8 mouse cellular contexts compared by ENCODE assay signal in genomic region chr7:12922729-12923128, GRCm38 (mm10). TPM values are rescaled to one million over a fixed set of nuclear protein-coding genes. Genes with fewer than 3 reads are reported as not detected.
A peak's percentile ranks its signal among the peaks of the same experiment; 100 is the strongest.
DNase-seq lines count a peak whose midpoint lies in the region; ATAC-seq and TF ChIP-seq lines count a peak whose summit lies in the region.

No protein-coding gene starts in this region.

- H3K4me1 ChIP-seq in heart, embryonic 14.5 days (ENCODE audit: control insufficient read depth in 2 of 2, insufficient read depth in 2 of 2, low read length in 2 of 2) = peaks cover 4 to 13% of the 10 kb centered on the region in 2 experiments; a peak in 3 of 4 replicates
- no peaks in the 10 kb centered on the region for H3K4me1 ChIP-seq in ES-Bruce4 (ENCODE audit: control insufficient read depth, insufficient read depth, low read length)
- peaks cover 15% of the 10 kb centered on the region for H3K4me1 ChIP-seq in forebrain, embryonic 15.5 days
- peaks cover 20% of the 10 kb centered on the region for H3K4me1 ChIP-seq in liver, postnatal 0 days (ENCODE audit: insufficient read depth)

- intact Hi-C loops in heart, postnatal 25 days (cut with DNase I) = loop anchor here (2.0 to 5.0 kb wide), 3 partner anchors 26 to 130 kb away; partner anchors contain the start of genes Mzf1 and Zfp446

- peak overlapping the region; percentile 91 for H3K9ac ChIP-seq in heart, embryonic 14.5 days (ENCODE audit: low read length)
- H3K9ac ChIP-seq in ES-Bruce4 (ENCODE audit: low read depth, poor library complexity, severe bottlenecking) = peak overlapping the region; percentile 84
- peak overlapping the region; percentile 81 for H3K9ac ChIP-seq in forebrain, embryonic 15.5 days (replicated peaks)
- H3K9ac ChIP-seq in liver, postnatal 0 days (replicated peaks) = peak overlapping the region; percentile 83

- peak overlapping the region in 1 of 2 experiments; percentile 31; a peak in 1 of 4 replicates for H3K27ac ChIP-seq in heart, embryonic 14.5 days (replicated peaks in 1 of 2; ENCODE audit: control insufficient read depth in 1 of 2, insufficient read depth in 1 of 2, low read depth in 2 of 2, low read length in 2 of 2)
- peak overlapping the region; percentile 64 for H3K27ac ChIP-seq in ES-Bruce4 (ENCODE audit: insufficient read depth, low read length)
- no peak overlapping the region; the same call in 1 of the 2 replicates for H3K27ac ChIP-seq in forebrain, embryonic 15.5 days (replicated peaks)
- H3K27ac ChIP-seq in liver, postnatal 0 days (ENCODE audit: low read depth) = 0 out of 2 replicates have a peak overlapping the region, but pooled peaks have one; percentile 35

- WGBS in heart, embryonic 14.5 days = 3% methylated on average over 8 of the region's 8 CpGs
- WGBS in forebrain, embryonic 15.5 days = 4% methylated on average over 8 of the region's 8 CpGs
- 1% methylated on average over 8 of the region's 8 CpGs for WGBS in liver, postnatal 0 days (ENCODE audit: insufficient replicate concordance)

- H3K9me3 ChIP-seq in heart, embryonic 14.5 days (ENCODE audit: control insufficient read depth, low read length) = no peaks in the 10 kb centered on the region
- no peaks in the 10 kb centered on the region for H3K9me3 ChIP-seq in ES-Bruce4 (replicated peaks; ENCODE audit: control insufficient read depth, insufficient read depth, low read length, poor library complexity, severe bottlenecking)
- H3K9me3 ChIP-seq in forebrain, embryonic 15.5 days = no peaks in the 10 kb centered on the region
- H3K9me3 ChIP-seq in liver, postnatal 0 days (ENCODE audit: low read length) = no peaks in the 10 kb centered on the region

- no peak for TF ChIP-seq EP300 in ES-Bruce4 (IDR thresholded peaks at IDR 0.05; ENCODE audit: insufficient read depth, low read depth, low read length)
- no peak for TF ChIP-seq EP300 in liver, postnatal 0 days (IDR thresholded peaks at IDR 0.05; ENCODE audit: low read depth)

- no peak for TF ChIP-seq POLR2A in ES-Bruce4 (IDR thresholded peaks at IDR 0.05; ENCODE audit: insufficient read depth, low read length)

- H3K4me2 ChIP-seq in heart, embryonic 14.5 days (ENCODE audit: low read length) = peak overlapping the region; percentile 87
- H3K4me2 ChIP-seq in forebrain, embryonic 15.5 days (replicated peaks) = peak overlapping the region; percentile 91
- H3K4me2 ChIP-seq in liver, postnatal 0 days (ENCODE audit: low read depth, low read length) = peak overlapping the region; percentile 87

- H3K27me3 ChIP-seq in heart, embryonic 14.5 days (ENCODE audit: control insufficient read depth, insufficient read depth, low read length) = no peaks in the 10 kb centered on the region
- no peaks in the 10 kb centered on the region for H3K27me3 ChIP-seq in ES-Bruce4 (ENCODE audit: control insufficient read depth, insufficient read depth, low read length, poor library complexity, severe bottlenecking)
- peaks cover 10% of the 10 kb centered on the region; the same call in 1 of the 2 replicates for H3K27me3 ChIP-seq in forebrain, embryonic 15.5 days
- H3K27me3 ChIP-seq in liver, postnatal 0 days (ENCODE audit: insufficient read depth, low read length) = no peaks in the 10 kb centered on the region

- peak overlapping the region; percentile 83 to 86 for H3K4me3 ChIP-seq in heart, embryonic 14.5 days (ENCODE audit: control insufficient read depth in 1 of 2, insufficient read depth in 1 of 2, low read depth in 1 of 2, low read length in 2 of 2)
- peak overlapping the region; percentile 81 for H3K4me3 ChIP-seq in ES-Bruce4 (ENCODE audit: low read depth, low read length)
- H3K4me3 ChIP-seq in forebrain, embryonic 15.5 days = peak overlapping the region; percentile 86
- peak overlapping the region; percentile 78 for H3K4me3 ChIP-seq in liver, postnatal 0 days (ENCODE audit: low read depth, low read length)

- no peak for TF ChIP-seq CTCF in ES-Bruce4 (IDR thresholded peaks at IDR 0.05; ENCODE audit: low read depth, low read length)
- no peak for TF ChIP-seq CTCF in liver, postnatal 0 days (IDR thresholded peaks at IDR 0.05; ENCODE audit: low read depth)

- no peak for DNase-seq in heart, postnatal 25 days (ENCODE audit: low spot score)
- no peak for DNase-seq in liver, postnatal 0 days
- DNase-seq in cerebellum, adult 18-20 months = no peak
- no peak for DNase-seq in B cell, adult 2 months
- no peak for DNase-seq in layer of hippocampus, adult 11-12 months (ENCODE audit: low spot score)

- no peak for ATAC-seq in heart, embryonic 14.5 days (ENCODE audit: insufficient number of reproducible peaks, insufficient read depth, low FRiP score, low read depth)
- ATAC-seq in forebrain, embryonic 15.5 days (replicated peaks) = no peak
- no peak for ATAC-seq in liver, postnatal 0 days

- H3K36me3 ChIP-seq in heart, embryonic 14.5 days (ENCODE audit: control insufficient read depth, insufficient read depth, low read length) = peaks cover 43% of the 10 kb centered on the region
- peaks cover 45% of the 10 kb centered on the region for H3K36me3 ChIP-seq in ES-Bruce4 (ENCODE audit: control insufficient read depth, insufficient read depth, low read length, poor library complexity, severe bottlenecking)
- H3K36me3 ChIP-seq in forebrain, embryonic 15.5 days = peaks cover 40% of the 10 kb centered on the region
- H3K36me3 ChIP-seq in liver, postnatal 0 days (replicated peaks; ENCODE audit: insufficient read depth, low read length) = peaks cover 38% of the 10 kb centered on the region

RNA-seq across cellular contexts. Expression of gene Rps5, which starts 0.6 kb away (rescaled TPM):
- 660 and 762 TPM in 2 replicates for polyA plus RNA-seq in heart, embryonic 14.5 days (2014; fragmentation: Nextera tagmentation; extraction: Ambion mirVana)
- 100 to 1,000 TPM; 507 to 542 TPM for total RNA-seq in heart, postnatal 25 days (2021)
- 1,704 and 1,789 TPM in 2 replicates for polyA plus RNA-seq in ES-Bruce4 (2011; ENCODE audit: insufficient read depth, insufficient read length, low read depth, missing spikeins)
- polyA plus RNA-seq in forebrain, embryonic 15.5 days (2015; fragmentation: Nextera tagmentation; extraction: Ambion mirVana) = 659 and 698 TPM in 2 replicates
- polyA plus RNA-seq in liver, postnatal 0 days (2015; fragmentation: Nextera tagmentation; extraction: Ambion mirVana) = 556 and 564 TPM in 2 replicates

RNA-seq across cellular contexts. Expression of gene Rnf225, which starts 4.5 kb away (rescaled TPM):
- polyA plus RNA-seq in heart, embryonic 14.5 days (2014; fragmentation: Nextera tagmentation; extraction: Ambion mirVana) = 0.30 and 0.45 TPM in 2 replicates
- under 1 TPM; 0.21 to 0.22 TPM for total RNA-seq in heart, postnatal 25 days (2021)
- 0.37 and 0.84 TPM in 2 replicates for polyA plus RNA-seq in ES-Bruce4 (2011; ENCODE audit: insufficient read depth, insufficient read length, low read depth, missing spikeins)
- 0.61 and 0.84 TPM in 2 replicates for polyA plus RNA-seq in forebrain, embryonic 15.5 days (2015; fragmentation: Nextera tagmentation; extraction: Ambion mirVana)
- 0.05 TPM in 2 replicates for polyA plus RNA-seq in liver, postnatal 0 days (2015; fragmentation: Nextera tagmentation; extraction: Ambion mirVana)

RNA-seq across cellular contexts. Expression of gene Zscan22, which starts 25.1 kb away (rescaled TPM):
- 12.7 TPM in 2 replicates for polyA plus RNA-seq in heart, embryonic 14.5 days (2014; fragmentation: Nextera tagmentation; extraction: Ambion mirVana)
- total RNA-seq in heart, postnatal 25 days (2021) = 1 to 10 TPM; 5.2 to 6.2 TPM
- polyA plus RNA-seq in ES-Bruce4 (2011; ENCODE audit: insufficient read depth, insufficient read length, low read depth, missing spikeins) = 10.0 and 10.7 TPM in 2 replicates
- polyA plus RNA-seq in forebrain, embryonic 15.5 days (2015; fragmentation: Nextera tagmentation; extraction: Ambion mirVana) = 13.8 TPM in 2 replicates
- 2.3 and 2.5 TPM in 2 replicates for polyA plus RNA-seq in liver, postnatal 0 days (2015; fragmentation: Nextera tagmentation; extraction: Ambion mirVana)

RNA-seq across cellular contexts. Expression of gene Zfp128, which starts 41.8 kb away (rescaled TPM):
- 3.5 and 3.8 TPM in 2 replicates for polyA plus RNA-seq in heart, embryonic 14.5 days (2014; fragmentation: Nextera tagmentation; extraction: Ambion mirVana)
- total RNA-seq in heart, postnatal 25 days (2021) = 1 to 10 TPM; 3.2 to 4.0 TPM
- polyA plus RNA-seq in ES-Bruce4 (2011; ENCODE audit: insufficient read depth, insufficient read length, low read depth, missing spikeins) = 1.2 and 1.6 TPM in 2 replicates
- polyA plus RNA-seq in forebrain, embryonic 15.5 days (2015; fragmentation: Nextera tagmentation; extraction: Ambion mirVana) = 8.0 and 8.8 TPM in 2 replicates
- 0.61 and 0.65 TPM in 2 replicates for polyA plus RNA-seq in liver, postnatal 0 days (2015; fragmentation: Nextera tagmentation; extraction: Ambion mirVana)

RNA-seq across cellular contexts. Expression of gene Zfp324, which starts 42.9 kb away (rescaled TPM):
- polyA plus RNA-seq in heart, embryonic 14.5 days (2014; fragmentation: Nextera tagmentation; extraction: Ambion mirVana) = 6.1 and 6.3 TPM in 2 replicates
- total RNA-seq in heart, postnatal 25 days (2021) = 1 to 10 TPM; 3.2 to 4.6 TPM
- 1.5 and 2.3 TPM in 2 replicates for polyA plus RNA-seq in ES-Bruce4 (2011; ENCODE audit: insufficient read depth, insufficient read length, low read depth, missing spikeins)
- polyA plus RNA-seq in forebrain, embryonic 15.5 days (2015; fragmentation: Nextera tagmentation; extraction: Ambion mirVana) = 15.9 TPM in 2 replicates
- 1.5 and 1.9 TPM in 2 replicates for polyA plus RNA-seq in liver, postnatal 0 days (2015; fragmentation: Nextera tagmentation; extraction: Ambion mirVana)
